Mouse (Mus musculus): ENCODE measurements around the gene Gap43.
"Not testable (repeated sequence)": the region's sequence is repeated elsewhere in the genome, so short reads cannot be mapped to it uniquely, and the experiment has no call there.

Gene Gap43

DNA sequence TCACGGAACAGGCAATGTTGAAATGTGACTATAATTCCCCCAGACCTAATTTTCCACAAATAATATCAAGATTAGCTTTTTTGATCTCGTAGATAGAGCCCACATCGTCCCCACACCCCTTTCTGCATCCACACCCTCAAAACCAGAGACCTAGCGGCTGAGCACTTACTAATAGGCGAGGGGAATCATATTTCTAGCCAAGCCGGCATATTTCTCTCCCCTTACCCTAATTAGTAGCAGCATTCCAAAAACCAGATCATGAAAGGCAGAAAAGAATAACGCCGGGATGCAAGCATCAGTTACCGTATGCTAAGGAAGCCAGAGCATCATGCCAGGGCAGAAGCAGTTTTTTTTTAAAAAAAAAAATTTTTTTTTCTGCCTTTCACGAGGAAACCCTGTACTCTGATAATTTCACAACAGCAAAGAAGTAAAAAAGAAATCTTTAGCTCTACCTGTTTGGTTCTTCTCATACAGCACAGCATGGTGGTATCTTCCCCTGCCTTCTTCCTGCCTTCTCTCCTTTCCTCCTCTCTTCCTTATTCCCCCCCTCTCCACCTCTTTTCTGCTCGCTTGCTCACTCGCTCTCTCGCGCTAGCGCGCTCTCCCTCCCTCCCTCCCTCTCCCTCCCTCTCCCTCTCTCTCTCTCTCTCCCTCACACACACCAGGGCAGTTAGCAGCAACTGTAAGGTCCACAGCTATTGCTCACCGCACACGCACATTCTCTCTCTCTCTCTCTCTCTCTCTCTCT is at the start of gene Gap43:
Gene Gap43, minus strand, starts transcription at position 631 of the 748 bp plus-strand sequence.
- in situ Hi-C loops (cut with MboI; ENCODE audit: low pct_unique_long_range_greater_than_20kb in 1 of 2, low sequenced_read_pairs in 2 of 2, unreplicated experiment in 1 of 2): no loop called here

DNA sequence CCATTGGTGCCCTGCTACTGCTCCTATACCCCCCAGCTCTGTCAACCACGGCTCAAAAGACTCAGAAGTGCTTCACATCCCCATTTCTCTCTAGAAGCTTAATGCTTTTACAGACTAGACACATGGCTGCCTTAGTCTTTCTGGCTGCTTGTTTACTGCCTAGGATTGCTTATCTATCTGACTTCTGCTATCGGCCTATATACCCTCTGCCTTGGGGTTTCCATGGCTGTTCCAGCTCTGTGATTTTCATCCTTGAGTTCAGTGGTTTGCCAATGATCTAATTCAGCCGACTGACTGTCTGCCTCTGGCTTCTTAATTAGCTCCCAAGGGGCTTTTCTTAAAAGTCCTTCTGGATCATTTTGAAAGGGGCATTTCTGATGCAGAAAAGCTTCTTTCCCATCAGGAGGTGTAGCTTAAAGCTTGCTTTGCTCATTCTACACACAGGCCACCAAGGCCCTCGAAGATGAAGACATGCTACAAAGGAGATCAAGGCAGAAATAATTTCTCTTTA is 40.9 kb upstream of the Gap43 start:
- in situ Hi-C loops (cut with MboI; ENCODE audit: low pct_unique_long_range_greater_than_20kb in 1 of 2, low sequenced_read_pairs in 2 of 2, unreplicated experiment in 1 of 2): no loop called here

DNA sequence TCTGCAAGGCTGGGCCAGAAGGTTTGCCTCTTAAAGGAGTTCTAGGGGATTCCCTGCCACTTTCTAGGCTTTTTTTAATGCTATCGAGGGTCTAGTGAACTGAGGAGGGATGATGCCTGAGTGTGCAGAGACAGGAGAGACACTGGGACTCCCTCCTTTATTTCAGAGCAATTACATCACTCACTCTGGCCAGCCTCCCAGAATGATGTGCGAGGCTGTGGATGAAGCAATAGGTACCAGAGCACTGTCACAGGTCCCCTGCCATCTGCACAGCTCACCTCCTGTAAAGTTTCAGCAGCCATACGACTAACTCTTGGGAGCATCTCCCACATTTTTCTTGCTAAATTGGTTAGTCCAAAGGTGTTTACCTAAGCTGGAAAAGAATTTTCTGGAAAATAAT is 40.2 kb upstream of the Gap43 start:
- in situ Hi-C loops (cut with MboI; ENCODE audit: low pct_unique_long_range_greater_than_20kb in 1 of 2, low sequenced_read_pairs in 2 of 2, unreplicated experiment in 1 of 2): no loop called here

DNA sequence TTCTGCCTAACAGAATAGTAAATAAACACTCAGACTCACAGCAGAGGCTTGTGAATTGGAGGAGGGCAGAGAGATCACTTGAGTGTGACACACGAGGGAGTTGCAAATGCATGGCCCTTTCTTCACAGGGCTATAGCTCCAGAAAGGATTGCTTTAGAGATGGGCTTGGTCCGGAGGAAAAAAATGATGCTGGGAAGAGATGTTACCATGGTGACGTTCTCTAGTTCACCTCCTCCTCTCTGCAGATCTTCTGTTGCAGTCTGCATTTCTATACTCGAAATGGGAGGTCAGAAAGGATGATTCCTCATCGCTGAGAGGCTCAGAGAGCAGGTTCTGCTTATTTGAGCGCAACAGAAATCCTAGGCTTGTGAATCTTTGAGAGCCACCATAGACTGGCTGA is 29.7 kb upstream of the Gap43 start:
- in situ Hi-C loops (cut with MboI; ENCODE audit: low pct_unique_long_range_greater_than_20kb in 1 of 2, low sequenced_read_pairs in 2 of 2, unreplicated experiment in 1 of 2): no loop called here

DNA sequence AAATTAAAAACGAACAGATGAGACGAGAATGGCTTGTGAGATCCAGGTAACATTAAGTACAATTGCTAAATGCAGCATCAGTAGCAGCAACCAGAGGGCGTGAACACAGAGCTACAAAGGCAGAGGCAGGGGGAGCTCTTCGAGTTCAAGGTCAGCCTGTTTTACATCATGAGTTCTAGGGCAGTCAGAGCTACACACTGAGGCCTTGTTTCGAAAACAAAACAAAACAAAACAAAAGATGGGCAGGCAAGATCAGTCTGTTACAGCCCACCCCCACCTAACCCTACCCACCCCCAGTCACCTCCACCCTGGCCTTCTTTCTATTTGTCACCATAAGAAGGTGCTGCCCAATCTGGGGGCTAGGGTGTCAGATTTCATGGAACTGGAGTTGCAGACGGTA is 28.9 kb upstream of the Gap43 start:
- in situ Hi-C loops (cut with MboI; ENCODE audit: low pct_unique_long_range_greater_than_20kb in 1 of 2, low sequenced_read_pairs in 2 of 2, unreplicated experiment in 1 of 2): no loop called here

DNA sequence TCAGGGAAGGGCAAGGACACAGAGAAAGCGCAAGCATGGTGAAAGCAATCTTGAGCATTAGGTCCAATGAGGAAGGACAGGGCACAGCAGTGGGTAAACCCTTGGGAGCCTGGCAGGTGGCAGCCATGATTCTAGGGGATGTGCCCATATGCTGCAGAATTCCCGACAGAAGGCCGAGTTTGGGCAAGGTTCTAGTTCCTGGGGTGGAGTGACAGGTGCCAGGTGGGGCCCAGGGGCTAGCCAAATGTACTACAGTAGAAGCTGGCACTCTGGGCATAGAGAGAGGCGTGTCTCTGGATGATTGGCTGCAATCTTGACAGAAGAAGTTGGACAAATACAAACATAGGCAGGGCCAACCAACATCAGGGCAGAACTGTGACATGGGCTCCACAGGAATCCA is 19.6 kb upstream of the Gap43 start:
- in situ Hi-C loops (cut with MboI; ENCODE audit: low pct_unique_long_range_greater_than_20kb in 1 of 2, low sequenced_read_pairs in 2 of 2, unreplicated experiment in 1 of 2): no loop called here

DNA sequence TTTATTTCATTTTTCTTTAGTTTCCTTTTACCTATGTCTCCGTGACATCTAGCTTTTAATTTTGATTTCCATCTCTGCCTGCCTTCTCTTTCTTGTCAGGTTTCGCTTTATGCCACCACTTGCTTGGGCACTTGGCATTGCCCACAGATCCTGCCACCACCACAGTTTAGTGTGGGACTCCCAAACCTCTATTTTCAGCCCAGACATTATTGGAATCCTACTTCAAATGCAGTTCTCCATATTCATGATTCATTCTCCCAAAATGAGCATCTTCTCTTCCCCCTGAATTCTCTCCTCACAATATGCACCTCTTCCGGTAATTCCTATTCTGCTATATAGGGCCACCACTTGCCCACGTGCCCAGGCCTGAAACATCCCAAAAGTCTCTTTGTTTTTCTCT is 17.6 kb upstream of the Gap43 start:
- in situ Hi-C loops (cut with MboI; ENCODE audit: low pct_unique_long_range_greater_than_20kb in 1 of 2, low sequenced_read_pairs in 2 of 2, unreplicated experiment in 1 of 2): no loop called here

DNA sequence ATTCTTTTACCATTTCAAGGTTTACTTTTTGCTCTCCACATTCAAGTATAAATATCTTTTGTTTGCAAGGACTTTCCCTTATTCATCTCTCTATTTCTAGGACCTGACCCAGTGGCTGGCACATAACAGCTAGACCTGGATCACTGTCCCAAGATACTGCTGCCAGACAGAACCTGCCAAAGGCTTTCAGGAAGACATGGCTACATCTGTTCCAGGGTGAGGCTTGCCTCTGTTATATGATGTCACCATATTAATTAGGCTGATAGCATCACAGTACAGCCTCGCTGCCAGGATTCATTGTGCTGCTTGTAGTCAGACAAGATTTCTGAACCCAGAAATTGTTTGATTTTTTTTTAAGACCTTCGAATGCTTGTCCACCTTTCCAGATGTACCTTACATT is 9.6 kb upstream of the Gap43 start:
- in situ Hi-C loops (cut with MboI; ENCODE audit: low pct_unique_long_range_greater_than_20kb in 1 of 2, low sequenced_read_pairs in 2 of 2, unreplicated experiment in 1 of 2): no loop called here

DNA sequence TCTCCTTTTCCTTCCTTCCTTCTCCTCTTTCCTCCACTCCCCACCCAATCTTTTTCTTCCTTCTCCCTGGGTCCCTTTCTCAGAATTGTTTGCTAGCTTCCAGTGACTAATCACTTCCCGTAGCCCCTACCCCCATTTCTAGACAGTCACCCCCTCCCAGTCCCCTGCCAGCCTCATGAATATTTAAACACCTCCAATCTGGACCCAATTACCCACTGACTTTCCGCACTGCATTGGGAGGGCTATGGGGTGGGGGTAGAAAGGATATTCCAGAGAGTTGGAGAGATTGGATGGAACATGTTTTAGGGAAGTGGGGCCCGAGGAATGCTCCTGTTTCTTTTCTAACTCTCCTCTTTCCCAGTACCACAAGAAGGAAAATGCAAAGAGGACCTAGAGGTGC is 414 bp upstream of the Gap43 start:
- in situ Hi-C loops (cut with MboI; ENCODE audit: low pct_unique_long_range_greater_than_20kb in 1 of 2, low sequenced_read_pairs in 2 of 2, unreplicated experiment in 1 of 2): not testable (repeated sequence)

DNA sequence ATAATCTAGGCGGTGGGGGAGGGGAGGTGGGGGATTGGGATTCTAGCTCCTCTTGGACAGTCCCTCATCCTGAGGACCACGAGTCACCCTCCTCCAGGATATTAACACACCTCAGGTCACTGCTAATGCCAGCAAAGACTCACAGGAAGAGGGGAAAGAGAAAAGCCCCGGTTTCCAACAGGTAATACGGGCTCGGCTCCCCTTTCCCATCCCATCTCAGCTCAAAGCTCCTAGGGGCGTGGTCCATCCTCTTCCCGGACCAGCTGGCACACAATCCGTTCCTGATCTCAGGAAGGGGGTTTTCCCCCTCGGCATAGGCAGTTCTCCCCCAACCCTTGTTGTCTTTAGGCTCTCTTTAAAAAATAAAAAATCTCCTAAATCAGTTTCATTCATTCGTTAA is 939 bp downstream of the Gap43 start:
- in situ Hi-C loops (cut with MboI; ENCODE audit: low pct_unique_long_range_greater_than_20kb in 1 of 2, low sequenced_read_pairs in 2 of 2, unreplicated experiment in 1 of 2): no loop called here

DNA sequence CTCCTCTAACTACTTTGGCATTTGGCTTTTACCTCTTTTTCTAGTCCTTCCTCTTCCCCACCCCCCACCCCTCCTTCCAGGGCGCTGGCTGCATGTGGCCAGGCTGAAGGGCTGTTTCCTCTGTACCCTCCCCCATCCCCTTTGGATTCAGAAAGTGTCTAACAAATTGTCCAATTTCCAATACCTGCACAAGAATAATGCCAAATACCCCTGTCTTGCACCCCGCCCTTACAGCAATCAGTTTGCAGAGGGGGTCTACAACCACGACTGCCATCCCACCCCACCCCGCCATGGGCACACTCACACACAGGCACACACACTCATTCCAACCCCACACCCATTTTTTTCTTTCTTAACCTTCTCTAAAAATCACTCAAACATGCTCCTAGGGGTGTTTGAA is 1.5 kb downstream of the Gap43 start:
- in situ Hi-C loops (cut with MboI; ENCODE audit: low pct_unique_long_range_greater_than_20kb in 1 of 2, low sequenced_read_pairs in 2 of 2, unreplicated experiment in 1 of 2): no loop called here

DNA sequence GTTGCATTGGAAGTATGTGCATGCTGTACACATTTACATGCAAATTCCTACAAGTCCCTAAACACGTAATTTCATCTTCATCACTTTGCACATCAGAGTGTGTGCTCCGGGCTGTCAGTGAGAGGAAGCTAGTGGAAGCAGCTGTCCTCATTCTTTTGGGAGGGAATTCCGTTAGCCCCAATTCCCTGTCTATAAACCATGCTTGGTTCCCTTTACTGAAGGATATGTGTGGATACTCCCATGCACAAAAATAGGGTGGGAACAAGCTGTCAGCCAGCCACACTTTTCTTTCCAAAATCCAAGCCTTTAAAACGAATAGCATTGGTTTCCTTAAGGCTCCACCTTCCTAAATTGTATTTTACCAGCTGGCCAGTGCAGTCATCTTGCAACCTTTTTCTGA is 2.1 kb downstream of the Gap43 start:
- in situ Hi-C loops (cut with MboI; ENCODE audit: low pct_unique_long_range_greater_than_20kb in 1 of 2, low sequenced_read_pairs in 2 of 2, unreplicated experiment in 1 of 2): no loop called here

DNA sequence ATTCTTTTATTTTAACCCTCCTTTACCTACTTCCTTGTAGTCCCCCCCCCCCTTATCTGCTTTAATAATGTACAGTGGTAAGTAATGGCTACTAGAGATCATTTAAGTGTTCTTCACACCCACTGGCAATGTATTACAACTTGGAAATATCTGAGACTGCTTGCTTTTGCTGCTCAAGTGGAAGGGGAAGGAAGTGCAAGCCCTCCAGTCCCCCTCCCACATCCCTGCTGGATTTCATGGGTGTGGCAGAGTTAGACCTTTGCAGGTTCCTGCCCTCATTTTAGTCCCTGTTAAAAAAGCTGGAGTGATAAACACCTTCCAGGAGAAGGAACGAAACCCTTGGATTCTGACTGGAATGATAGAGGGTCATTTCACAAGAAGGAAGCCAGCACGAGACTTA is 2.8 kb downstream of the Gap43 start:
- in situ Hi-C loops (cut with MboI; ENCODE audit: low pct_unique_long_range_greater_than_20kb in 1 of 2, low sequenced_read_pairs in 2 of 2, unreplicated experiment in 1 of 2): no loop called here

DNA sequence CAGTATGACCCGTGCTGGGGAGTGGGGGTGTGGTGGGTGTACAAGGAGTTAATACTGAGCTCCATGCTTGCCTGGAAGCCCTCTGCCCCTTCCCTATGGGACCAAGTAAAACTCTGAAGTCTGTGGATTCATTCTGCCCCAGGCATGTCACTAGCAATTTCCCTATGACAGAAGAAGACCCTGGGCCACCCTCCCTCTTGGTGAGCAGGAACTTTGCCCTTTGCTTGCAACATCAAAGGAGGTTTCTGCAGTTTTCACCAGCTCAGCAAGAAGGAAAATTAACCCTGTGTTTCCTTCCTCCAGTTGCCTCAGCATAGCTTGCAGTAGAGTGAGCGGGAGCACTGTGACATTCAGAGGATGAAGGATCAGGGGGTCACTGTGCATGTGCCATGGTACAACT is 3.8 kb downstream of the Gap43 start:
- in situ Hi-C loops (cut with MboI; ENCODE audit: low pct_unique_long_range_greater_than_20kb in 1 of 2, low sequenced_read_pairs in 2 of 2, unreplicated experiment in 1 of 2): no loop called here

DNA sequence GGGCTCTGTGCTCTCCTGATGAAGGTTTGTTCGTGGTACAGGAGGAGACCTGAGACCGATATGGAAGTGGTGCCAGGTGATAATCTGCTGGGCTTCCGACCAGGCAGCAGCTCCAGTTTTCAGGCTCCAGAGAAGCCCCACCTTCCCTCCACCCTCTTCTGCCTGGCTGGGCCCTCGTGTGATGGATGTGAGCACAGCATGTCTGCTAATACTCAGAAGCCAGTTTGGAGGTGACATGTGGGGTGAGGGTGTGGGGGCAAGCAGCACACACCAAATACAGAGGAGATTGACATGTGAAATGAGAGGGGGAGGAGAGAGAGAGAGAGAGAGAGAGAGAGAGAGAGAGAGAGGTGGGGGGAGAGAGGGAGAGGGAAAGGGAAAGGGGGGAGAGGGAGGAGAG is 8.1 kb downstream of the Gap43 start:
- in situ Hi-C loops (cut with MboI; ENCODE audit: low pct_unique_long_range_greater_than_20kb in 1 of 2, low sequenced_read_pairs in 2 of 2, unreplicated experiment in 1 of 2): no loop called here

DNA sequence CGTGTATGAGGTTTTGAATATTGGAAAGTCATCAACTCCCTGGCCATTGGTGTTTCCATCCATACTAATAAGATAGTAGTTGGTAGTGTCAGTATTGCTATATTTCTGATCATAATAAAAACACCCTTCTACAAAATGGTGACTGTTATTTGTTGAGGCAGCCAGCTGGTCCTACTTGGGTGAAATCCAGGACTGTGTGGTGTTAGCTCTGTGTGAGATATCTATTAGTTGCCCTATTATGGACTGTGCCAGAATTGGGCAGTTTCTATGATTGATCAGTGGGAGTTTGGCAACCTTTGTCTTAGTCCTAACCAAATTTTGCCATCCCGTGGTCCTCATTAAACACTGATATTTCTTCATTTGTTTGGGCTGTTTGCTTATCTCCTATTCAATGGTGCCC is 14.3 kb downstream of the Gap43 start:
- in situ Hi-C loops (cut with MboI; ENCODE audit: low pct_unique_long_range_greater_than_20kb in 1 of 2, low sequenced_read_pairs in 2 of 2, unreplicated experiment in 1 of 2): no loop called here

DNA sequence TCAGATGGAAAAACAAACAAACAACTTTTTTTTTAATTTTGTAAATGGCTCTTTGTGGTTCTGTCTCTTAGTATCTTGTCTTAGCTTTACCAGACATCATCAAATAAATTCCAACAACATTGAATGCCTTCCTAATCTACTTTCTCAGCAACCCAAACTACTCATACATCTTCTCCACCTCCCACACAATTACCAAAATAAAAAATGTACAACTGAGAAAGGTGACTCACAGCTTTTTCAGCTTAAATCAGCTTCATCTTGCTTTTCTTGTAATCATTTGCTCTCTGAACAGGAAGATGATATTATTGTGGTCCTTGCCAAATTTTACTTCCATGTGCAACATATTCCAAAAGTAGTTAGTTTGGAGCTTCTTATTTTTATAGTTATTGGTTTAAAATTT is 14.9 kb downstream of the Gap43 start:
- in situ Hi-C loops (cut with MboI; ENCODE audit: low pct_unique_long_range_greater_than_20kb in 1 of 2, low sequenced_read_pairs in 2 of 2, unreplicated experiment in 1 of 2): no loop called here

DNA sequence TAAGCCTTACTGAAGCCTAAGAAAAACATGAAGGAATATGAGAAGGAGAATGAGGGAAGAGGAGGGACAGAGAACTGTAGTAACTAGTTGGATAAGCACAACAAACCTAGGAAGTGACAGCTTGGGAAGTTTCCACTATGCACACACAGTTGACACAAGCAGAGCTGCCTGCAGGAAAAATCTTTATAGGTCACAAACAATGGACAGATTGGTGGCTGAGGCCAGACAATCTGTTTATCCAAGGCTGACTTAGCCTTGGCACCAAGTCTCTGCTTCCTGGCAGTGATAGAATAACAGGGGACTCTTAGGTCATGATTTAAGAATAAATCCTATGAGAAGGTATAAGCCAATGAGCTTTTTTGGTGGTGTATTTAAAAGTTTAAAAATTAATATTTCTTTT is 20.6 kb downstream of the Gap43 start:
- in situ Hi-C loops (cut with MboI; ENCODE audit: low pct_unique_long_range_greater_than_20kb in 1 of 2, low sequenced_read_pairs in 2 of 2, unreplicated experiment in 1 of 2): no loop called here

DNA sequence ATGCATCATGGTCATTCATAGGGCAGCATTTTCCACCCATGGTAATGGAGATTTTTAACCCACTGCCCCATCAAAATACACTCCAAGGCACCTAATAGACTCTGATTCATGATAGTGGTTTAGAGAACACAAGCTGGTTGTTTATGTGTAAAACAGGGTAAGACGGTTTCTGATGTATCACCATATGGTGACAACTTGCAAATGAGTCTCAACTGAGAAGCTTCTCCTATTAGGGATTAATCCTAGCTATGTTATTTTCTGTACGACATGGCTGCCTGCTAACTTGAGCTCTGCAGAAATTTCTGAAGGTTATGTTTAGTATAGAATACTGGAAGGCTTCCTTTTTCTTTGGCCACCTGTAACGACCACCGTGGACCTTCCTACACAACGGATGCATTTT is 21.1 kb downstream of the Gap43 start:
- in situ Hi-C loops (cut with MboI; ENCODE audit: low pct_unique_long_range_greater_than_20kb in 1 of 2, low sequenced_read_pairs in 2 of 2, unreplicated experiment in 1 of 2): no loop called here

DNA sequence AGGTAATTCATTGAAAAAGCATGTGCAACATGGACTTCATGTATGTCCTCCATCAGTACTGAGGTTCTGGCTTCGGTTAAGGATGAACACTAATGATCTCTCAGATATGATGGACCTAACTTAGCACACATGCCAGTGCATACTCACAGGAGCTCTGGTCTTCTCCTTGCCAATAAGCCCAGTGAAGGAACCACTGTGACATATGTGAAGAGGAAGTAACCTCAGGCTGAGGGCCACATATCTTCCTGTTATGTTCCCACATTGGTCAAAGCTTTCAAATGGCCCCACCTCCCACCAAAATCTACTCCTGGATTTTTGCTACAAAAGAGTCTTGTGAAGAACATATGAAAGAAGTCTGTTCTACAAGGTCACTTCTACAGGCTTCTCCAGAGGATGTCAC is 28.3 kb downstream of the Gap43 start:
- in situ Hi-C loops (cut with MboI; ENCODE audit: low pct_unique_long_range_greater_than_20kb in 1 of 2, low sequenced_read_pairs in 2 of 2, unreplicated experiment in 1 of 2): no loop called here

DNA sequence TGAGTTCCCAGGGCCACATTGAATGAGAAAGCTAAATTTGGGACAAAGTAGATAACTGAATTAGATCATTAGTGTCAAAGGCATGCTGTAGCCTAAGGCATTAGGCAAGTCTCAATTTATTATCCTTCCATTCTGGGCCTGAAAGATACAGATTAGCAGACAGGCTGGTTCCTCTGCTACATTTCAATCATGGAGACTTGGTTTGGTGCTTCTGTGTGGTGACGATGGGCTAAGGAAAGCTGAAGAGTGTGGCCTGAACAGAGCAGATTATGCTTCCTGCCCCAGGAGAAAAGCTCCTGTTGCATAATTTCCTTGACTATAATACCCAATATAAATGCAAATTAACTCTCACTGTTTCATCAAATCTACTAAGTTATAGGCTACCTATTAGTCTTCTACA is 31.7 kb downstream of the Gap43 start:
- in situ Hi-C loops (cut with MboI; ENCODE audit: low pct_unique_long_range_greater_than_20kb in 1 of 2, low sequenced_read_pairs in 2 of 2, unreplicated experiment in 1 of 2): no loop called here
